Mouse (Mus musculus) ES-E14 (cell line): Measurements from ENCODE around the gene Zfp692.

Experiments used
- CHD2 ChIP-seq: IDR thresholded peaks from 2 replicates; pipeline ENCODE4 v1.6.1; 2014; ENCODE audit warnings: mild to moderate bottlenecking, low read depth, low read length, inconsistent platforms
- HCFC1 ChIP-seq: IDR thresholded peaks from 2 replicates; pipeline ENCODE4 v1.6.1; 2012; ENCODE audit warnings: low read length, inconsistent platforms, borderline replicate concordance; ENCODE audit not compliant: insufficient read depth
- MAFK ChIP-seq: IDR thresholded peaks from 2 replicates; pipeline ENCODE4 v1.6.1; 2014; ENCODE audit warnings: mild to moderate bottlenecking, low read depth, low read length, inconsistent platforms; ENCODE audit not compliant: insufficient read depth
- ZNF384 ChIP-seq: IDR thresholded peaks from 2 replicates; pipeline ENCODE4 v1.6.1; 2012; ENCODE audit warnings: low read depth, low read length, inconsistent platforms

GRCm38 (mm10) chr11:58314069-58314468 is 7.2 kb downstream of the Zfp692 start:
- TF ChIP-seq ZNF384 (no peak), HCFC1 (no peak), CHD2 (no peak), MAFK (no peak)
